Mouse (Mus musculus) liver, embryonic 14.5 days (tissue): ENCODE results near the gene Cfap77.

Source experiments
- CTCF ChIP-seq: IDR thresholded peaks from 2 replicates; pipeline ENCODE4 v1.5.1; 2016; ENCODE audit warnings: antibody characterized with exemption, low read depth, control low read depth
- EP300 ChIP-seq: IDR thresholded peaks from 2 replicates; pipeline ENCODE4 v1.6.1; 2016; ENCODE audit warnings: antibody characterized with exemption, low read depth

GRCm38 (mm10) chr2:29095674-29096073 lies 40.8 kb upstream of the Cfap77 start:
- TF ChIP-seq CTCF: no peak
- TF ChIP-seq EP300: no peak
